Mouse (Mus musculus): ENCODE data around the gene Prss40.
"Not testable (repeated sequence)": the region's sequence is repeated elsewhere in the genome, so short reads cannot be mapped to it uniquely, and the experiment has no call there.

The Prss40 gene

DNA sequence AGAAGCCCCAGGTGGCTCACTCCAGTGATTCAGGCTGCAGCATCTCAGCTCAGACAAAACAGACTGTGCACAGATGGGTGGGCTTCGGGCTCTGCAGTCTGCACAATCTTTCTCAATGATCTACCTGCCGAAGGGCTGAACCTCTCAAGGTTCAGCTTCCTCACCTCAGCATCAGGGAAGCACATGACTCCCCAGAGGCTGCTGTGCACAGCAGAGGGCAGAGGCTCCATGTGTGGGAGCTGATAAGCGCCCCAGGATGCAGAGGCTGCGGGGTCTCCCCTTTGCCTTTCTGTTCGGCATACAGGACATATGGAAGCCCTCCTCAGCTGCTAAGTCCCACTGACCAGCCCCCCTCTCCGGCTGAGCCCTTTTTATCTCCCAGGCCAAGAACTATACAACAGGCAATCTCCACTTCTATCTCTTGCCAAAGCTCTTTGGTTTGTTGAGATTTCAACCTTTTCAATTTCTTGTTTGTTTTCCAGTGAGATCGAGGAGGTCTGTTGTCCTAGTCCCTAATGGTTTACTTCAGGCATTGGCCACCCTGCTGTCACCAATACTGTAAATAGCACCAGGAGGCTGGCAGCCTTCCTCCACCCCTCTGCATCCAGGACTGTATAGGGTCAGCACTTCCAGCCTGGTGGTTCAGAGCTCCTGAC is 25.6 kb downstream of the Prss40 start, which contains the start of gene Cfc1:
TSS of gene Cfc1 (plus strand) at position 606 of the 656 bp plus-strand sequence.
- DNase-seq (ENCODE audit: low spot score) = not testable (repeated sequence)

DNA sequence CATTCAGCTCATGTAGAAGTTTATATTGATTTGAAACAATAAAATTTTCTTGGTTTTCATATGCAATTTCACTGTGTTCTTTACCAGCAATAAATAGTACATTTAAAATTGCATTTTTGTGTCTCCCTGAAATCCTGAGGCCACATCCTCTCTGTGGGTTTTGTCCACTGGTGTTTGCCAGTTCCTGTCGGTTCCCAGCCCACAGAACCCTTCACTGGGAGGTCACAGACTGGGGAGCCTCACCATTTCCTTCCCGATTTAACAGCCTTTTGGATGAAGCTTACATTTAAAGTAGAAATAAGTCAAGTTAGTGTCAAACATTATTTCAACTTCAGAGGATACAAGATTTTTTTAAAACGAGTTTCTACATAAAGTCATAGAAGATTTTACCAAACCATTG is 26.2 kb downstream of the Prss40 start:
- not testable (repeated sequence) for DNase-seq (ENCODE audit: low spot score)

DNA sequence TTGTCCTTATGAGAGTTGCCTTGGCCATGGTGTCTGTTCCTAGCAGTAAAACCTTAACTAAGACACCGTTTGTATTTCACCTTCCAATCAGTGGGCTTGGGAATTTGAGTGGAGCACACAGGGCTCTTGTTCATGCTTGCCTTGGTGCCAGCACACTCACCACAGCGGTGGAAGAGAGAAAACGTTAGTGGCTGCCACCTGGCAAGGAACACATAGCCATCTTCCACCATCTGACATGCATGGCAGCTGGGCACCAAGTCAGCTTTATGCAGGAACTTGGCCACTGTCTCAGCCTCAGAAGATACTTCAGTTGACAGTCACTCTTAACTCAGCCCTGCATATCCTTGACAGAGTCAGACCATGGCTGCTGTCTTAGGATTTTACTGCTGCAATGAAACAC is 37.1 kb downstream of the Prss40 start:
- DNase-seq (ENCODE audit: low spot score) = no peak

DNA sequence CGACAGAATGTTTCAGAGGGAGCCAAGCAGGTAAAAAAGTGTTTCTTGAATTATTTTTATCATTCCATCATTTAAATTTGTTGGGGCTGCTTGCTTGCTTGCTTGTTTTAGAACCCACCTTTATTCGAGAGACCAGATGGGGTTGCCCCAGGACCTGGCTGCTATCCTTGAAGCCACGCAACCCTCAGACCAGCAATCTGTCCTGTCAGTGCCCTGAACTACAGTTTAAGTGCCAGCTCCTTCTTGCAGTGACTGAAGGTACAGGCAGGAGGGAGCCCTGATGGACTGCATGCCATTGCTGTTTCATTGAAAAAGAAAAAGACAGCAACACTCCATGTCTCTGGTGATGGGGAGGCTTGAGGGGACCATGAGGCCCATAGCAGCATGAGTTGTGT is 37.9 kb downstream of the Prss40 start:
- no peak for DNase-seq (ENCODE audit: low spot score)

DNA sequence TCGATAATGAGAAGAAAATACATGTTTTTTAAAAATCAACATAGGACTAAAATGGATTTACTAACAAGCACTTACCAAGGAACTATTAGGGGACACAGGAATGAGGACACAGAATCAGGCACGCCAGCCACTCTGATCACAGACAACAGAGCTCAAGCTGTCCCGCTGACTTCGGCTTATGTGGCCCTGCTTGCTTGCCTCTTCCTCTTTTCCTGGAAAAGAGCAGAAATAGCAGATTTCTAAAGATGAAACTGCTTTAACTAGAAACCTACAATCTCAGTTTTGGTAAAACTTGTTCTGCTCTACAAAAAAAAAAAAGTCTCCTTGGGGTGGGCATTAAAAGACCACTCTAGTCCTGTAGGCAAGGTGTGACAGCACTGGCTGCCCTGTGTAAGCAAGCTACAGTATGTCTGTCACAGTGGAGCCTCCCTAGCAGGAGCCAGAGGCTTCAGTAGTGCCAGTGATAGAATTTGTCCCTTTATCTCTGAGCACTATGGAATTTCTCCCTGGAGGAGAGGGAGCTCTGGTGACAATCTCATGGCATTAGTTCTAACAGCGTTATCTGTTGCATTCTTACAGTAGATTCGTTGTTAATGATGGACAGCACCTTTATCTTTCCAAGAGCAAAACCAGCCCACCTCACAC is 38.4 kb downstream of the Prss40 start:
- no peak for DNase-seq (ENCODE audit: low spot score)

DNA sequence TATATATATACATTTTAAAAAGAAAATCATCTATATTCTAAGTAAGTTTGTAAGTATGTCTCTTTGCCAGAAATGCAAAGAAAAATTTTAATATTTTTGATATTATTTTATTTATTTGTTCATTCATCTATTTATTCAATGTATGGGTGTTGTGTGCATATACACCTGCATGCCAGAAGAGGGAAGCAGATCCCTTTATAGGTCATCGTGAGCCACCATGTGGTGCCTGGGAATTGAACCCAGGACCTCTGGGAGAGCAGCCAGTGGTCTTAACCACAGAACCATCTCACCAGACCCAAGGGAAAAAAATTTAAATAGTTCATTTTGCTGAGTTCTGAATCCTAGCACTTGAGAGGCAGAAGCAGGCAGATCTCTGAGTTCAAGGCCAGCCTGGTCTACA is 42.5 kb downstream of the Prss40 start:
- DNase-seq (ENCODE audit: low spot score) = no peak

DNA sequence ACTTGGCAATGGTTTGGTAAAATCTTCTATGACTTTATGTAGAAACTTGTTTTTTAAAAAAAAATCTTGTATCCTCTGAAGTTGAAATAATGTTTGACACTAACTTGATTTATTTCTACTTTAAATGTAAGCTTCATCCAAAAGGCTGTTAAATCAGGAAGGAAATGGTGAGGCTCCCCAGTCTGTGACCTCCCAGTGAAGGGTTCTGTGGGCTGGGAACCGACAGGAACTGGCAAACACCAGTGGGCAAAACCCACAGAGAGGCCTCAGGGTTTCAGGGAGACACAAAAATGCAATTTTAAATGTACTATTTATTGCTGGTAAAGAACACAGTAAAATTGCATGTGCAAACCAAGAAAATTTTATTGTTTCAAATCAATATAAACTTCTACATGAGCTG is 42.9 kb downstream of the Prss40 start:
- DNase-seq (ENCODE audit: low spot score) = not testable (repeated sequence)

DNA sequence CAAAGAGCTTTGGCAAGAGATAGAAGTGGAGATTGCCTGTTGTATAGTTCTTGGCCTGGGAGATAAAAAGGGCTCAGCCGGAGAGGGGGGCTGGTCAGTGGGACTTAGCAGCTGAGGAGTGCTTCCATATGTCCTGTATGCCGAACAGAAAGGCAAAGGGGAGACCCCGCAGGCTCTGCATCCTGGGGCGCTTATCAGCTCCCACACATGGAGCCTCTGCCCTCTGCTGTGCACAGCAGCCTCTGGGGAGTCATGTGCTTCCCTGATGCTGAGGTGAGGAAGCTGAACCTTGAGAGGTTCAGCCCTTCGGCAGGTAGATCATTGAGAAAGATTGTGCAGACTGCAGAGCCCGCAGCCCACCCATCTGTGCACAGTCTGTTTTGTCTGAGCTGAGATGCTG is 43.4 kb downstream of the Prss40 start:
- not testable (repeated sequence) for DNase-seq (ENCODE audit: low spot score)

DNA sequence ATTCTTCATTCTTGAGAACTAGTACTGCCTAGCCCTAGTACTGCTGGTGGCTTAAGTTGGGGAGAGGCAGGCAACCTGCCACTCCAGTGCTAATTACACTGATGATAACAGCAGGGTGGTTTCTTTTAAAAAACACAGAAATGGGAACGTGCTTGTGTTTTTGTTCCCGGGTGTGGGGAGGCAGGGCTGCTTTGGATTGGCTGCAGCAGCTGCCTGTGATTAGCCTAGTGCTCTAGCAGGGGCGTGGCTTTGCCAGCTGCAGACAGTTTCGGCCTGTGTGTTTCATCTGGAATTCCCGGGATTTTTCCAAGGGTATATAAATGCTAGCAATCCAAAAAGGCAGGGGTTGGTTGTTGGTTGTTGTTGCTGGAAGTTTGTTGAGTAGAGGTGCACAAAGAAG is 44.1 kb downstream of the Prss40 start:
- DNase-seq (ENCODE audit: low spot score) = no peak

DNA sequence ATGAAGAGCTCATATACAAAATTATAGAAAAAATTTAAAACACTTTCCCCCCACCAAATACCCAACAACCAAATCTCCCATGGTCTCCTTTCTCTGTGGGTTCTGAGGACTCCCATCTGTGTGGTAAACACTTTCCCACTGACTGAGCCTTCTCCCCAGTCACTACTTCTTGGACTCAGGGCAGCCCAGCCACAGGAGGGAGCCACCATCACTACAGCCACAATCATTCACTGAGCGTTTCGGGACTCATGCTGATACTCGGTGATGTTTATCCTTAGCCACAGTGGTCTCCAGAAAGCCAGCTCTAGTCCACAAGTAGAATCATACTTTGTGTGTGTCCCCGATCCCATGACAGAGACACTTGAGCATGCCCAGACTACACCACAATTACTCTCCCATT is 47.7 kb downstream of the Prss40 start:
- DNase-seq (ENCODE audit: low spot score) = no peak

DNA sequence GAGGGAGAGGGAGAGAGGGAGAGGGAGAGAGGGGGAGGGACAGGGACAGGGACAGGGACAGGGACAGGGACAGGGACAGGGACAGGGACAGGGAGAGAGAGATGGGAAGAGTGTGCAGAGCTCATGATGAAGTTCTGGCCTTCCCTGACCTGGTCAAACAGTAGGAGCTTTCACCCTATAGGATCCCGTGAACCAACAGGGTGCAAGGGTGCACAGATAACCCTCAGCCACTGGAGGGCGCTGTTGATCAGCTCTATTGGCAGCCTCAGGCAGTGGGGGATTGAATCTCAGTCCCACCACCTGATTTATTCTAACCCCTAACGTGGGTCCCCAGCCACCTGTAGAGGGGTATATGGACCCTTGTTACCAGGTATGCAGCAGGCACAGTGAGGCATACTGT is 49.7 kb downstream of the Prss40 start:
- DNase-seq (ENCODE audit: low spot score) = no peak

DNA sequence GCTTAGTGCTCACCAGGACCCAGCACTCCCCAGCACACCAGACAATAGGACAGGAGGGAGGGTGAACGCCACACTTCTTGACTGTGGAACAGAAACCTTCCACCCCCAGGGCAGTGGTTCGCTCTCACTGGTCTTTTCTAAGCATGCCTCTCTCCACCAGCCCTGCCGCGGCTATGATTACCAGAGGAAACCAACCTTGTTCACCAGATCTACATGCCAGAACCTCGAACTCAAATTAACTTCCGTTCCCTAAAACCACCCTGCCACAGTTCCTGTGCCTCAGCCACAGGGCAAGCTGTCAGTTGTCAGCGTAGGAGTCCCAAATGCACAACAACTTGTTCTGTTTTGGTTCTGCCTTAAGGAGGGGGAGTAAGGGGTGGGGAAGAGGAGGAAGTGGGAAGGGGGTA is 50.2 kb downstream of the Prss40 start:
- no peak for DNase-seq (ENCODE audit: low spot score)

DNA sequence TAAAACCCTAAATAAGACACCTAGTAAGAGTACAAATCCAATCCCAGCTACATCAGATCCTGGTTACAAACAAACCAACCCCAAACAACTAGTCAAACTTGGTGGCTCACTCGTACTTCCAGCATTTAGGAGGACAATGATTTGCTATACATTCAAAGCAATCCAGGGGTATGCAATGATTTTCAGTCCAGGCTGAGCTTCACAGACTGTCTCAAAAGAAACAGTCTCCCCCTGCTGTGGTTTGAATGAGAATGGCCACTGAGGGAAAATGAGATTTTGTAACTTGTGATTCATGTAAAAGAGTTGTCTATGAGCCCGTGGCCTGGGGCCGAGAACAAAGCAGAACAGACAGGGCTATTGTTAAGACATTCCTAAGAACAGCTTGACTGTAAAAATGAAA is 52.8 kb downstream of the Prss40 start:
- DNase-seq (ENCODE audit: low spot score) = no peak

DNA sequence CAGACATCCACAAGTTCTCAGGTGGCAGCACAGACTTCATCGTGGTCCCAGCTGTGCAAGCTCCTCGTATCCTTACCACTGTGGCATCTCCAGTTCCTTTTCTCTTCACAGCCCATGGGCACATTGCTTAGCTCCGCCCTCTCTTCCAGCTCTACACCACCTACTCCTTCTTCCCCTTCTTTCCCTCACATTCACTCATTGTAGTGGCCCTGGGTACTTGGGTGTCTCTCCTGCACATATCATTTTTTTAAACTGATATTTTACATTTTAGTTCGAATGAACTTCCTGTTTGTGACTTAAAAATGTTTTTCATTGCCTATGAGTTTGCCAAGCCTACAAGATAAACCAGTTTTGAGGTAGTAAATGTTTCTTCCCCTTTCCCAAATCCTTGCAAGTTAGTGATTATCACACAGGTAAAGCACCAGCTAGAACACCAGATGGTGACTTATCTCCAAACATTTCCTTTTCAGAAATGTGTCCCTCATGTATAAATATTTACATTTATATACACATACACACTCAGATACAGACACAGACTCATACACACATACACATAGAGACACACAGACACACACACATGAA is 54.7 kb downstream of the Prss40 start:
- no peak for DNase-seq (ENCODE audit: low spot score)

DNA sequence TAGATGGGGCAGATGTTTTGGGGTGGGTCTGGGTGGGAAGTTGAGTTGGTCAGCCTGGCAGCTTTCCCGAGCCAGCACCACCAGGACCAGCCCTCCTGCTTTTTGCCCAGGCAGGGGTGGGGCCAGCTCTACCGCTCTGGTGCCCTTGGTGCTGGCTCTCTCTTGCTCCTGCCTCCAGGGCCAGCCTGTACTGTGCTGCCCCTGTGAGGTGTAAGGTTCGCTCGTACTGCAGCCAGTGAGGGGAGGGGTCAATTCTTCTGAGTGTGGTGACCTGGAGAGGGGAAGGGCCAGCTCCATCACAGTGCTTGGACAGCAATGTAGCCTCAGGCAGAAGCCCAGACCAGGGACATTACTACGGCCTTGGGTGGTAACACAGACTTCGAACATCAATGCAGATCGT is 55.4 kb downstream of the Prss40 start:
- no peak for DNase-seq (ENCODE audit: low spot score)

DNA sequence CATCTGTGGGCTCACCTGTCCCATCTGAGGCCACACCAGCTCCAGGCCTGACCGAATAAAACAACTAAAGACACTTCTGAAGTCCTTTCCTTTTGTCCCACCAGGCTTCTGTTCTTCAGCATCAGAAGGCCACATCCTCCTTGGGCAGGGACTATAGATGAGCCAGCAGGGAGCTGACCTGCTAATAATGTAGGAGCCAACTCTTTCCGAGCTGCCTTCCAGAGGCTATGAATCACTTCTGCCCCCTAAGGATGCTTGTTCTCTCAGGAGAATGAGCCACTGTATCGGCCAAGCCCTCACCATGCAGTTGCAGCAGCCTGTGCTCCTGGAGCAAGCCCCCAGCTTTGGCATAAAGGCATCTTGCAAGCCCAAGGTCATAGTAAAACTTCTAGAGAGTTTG is 57.8 kb downstream of the Prss40 start:
- no peak for DNase-seq (ENCODE audit: low spot score)

Data from ovary, adult 18-20 months (tissue).